Mouse (Mus musculus) mouse trophoblast stem cell (cell line): ENCODE results near the gene Mecom.

Experiments used
- in situ Hi-C, 2 experiments: fragments of 300-500 bp; cut with MseI, MboI; formaldehyde crosslinking; loops; 2 replicates in 1 of 2; 3 replicates in 1 of 2; pipeline ENCODE4 v1.15.1; 2025

Gene Mecom

GRCm38 (mm10) chr3:29968433-29968949 lies 579.3 kb downstream of the Mecom start:
- in situ Hi-C loops, result no loop called here

GRCm38 (mm10) chr3:29963953-29964352 lies 583.9 kb downstream of the Mecom start:
- in situ Hi-C loops, result no loop called here

- in situ Hi-C loops, result no loop called here
Measured at GRCm38 (mm10) chr3:29963447-29963846, 584.4 kb downstream of the Mecom start.

GRCm38 (mm10) chr3:29959051-29959450 lies 588.8 kb downstream of the Mecom start:
- in situ Hi-C loops, result no loop called here

- in situ Hi-C loops, result no loop called here
Measured at GRCm38 (mm10) chr3:29957365-29958236, 590.2 kb downstream of the Mecom start.

- in situ Hi-C loops, result no loop called here
Measured at GRCm38 (mm10) chr3:29953269-29953668, 594.5 kb downstream of the Mecom start.

GRCm38 (mm10) chr3:29950853-29951252 lies 597.0 kb downstream of the Mecom start:
- in situ Hi-C loops, result no loop called here

GRCm38 (mm10) chr3:29903596-29904308 lies 644.1 kb downstream of the Mecom start:
- in situ Hi-C loops, result no loop called here
